Mouse (Mus musculus) forelimb bud, embryonic 11.5 days (tissue): ENCODE measurements around the gene Foxi1.
A peak's percentile ranks its signal among the peaks of the same experiment; 100 is the strongest.
"Not testable (repeated sequence)": the region's sequence is repeated elsewhere in the genome, so short reads cannot be mapped to it uniquely, and the experiment has no call there.

Experiments
- DNase-seq: peaks from one replicate; pipeline ENCODE4 v3.0.0-alpha.2; 2012; ENCODE audit warnings: low read depth, low spot score

Gene Foxi1

GRCm38 (mm10) chr11:34207989-34208388 is at the start of gene Foxi1:
TSS of gene Foxi1 (minus strand) at chr11:34208089.
- no peak for DNase-seq

GRCm38 (mm10) chr11:34242979-34243378 is 35.1 kb upstream of the Foxi1 start:
- DNase-seq, result no peak

- no peak for DNase-seq
Observed at GRCm38 (mm10) chr11:34240252-34240651, 32.4 kb upstream of the Foxi1 start.

- DNase-seq, result no peak
Observed at GRCm38 (mm10) chr11:34239691-34240090, 31.8 kb upstream of the Foxi1 start.

GRCm38 (mm10) chr11:34236885-34237284 is 29.0 kb upstream of the Foxi1 start:
- no peak for DNase-seq

GRCm38 (mm10) chr11:34236091-34236759 is 28.3 kb upstream of the Foxi1 start:
- peak; percentile 57 for DNase-seq

GRCm38 (mm10) chr11:34228758-34229364 is 21.0 kb upstream of the Foxi1 start:
- DNase-seq, result peak; percentile 78

GRCm38 (mm10) chr11:34227180-34227579 is 19.3 kb upstream of the Foxi1 start:
- no peak for DNase-seq

- DNase-seq, result not testable (repeated sequence)
Observed at GRCm38 (mm10) chr11:34220596-34220995, 12.7 kb upstream of the Foxi1 start.

GRCm38 (mm10) chr11:34212853-34213252 is 5.0 kb upstream of the Foxi1 start:
- DNase-seq, result peak; percentile 77

GRCm38 (mm10) chr11:34202769-34203168 is 5.1 kb downstream of the Foxi1 start:
- no peak for DNase-seq

GRCm38 (mm10) chr11:34195142-34195541 is 12.7 kb downstream of the Foxi1 start:
- no peak for DNase-seq

- DNase-seq, result no peak
Observed at GRCm38 (mm10) chr11:34194158-34194941, 13.5 kb downstream of the Foxi1 start.

GRCm38 (mm10) chr11:34193658-34194057 is 14.2 kb downstream of the Foxi1 start:
- DNase-seq, result no peak

- no peak for DNase-seq
Observed at GRCm38 (mm10) chr11:34184266-34184665, 23.6 kb downstream of the Foxi1 start.

GRCm38 (mm10) chr11:34181214-34182117 is 26.4 kb downstream of the Foxi1 start:
- DNase-seq, result no peak

GRCm38 (mm10) chr11:34178752-34179151 is 29.1 kb downstream of the Foxi1 start:
- DNase-seq, result no peak

- no peak for DNase-seq
Observed at GRCm38 (mm10) chr11:34176371-34176770, 31.5 kb downstream of the Foxi1 start.

GRCm38 (mm10) chr11:34171221-34171620 is 36.7 kb downstream of the Foxi1 start:
- no peak for DNase-seq

- peak; percentile 17 for DNase-seq
Observed at GRCm38 (mm10) chr11:34169464-34169894, 38.4 kb downstream of the Foxi1 start.

GRCm38 (mm10) chr11:34166392-34166791 is 41.5 kb downstream of the Foxi1 start:
- DNase-seq, result no peak
